Mouse (Mus musculus) effector memory CD4-positive, alpha-beta T cell, adult 5 months (primary cell): ENCODE measurements around the gene Csnk2a2. TPM values are rescaled to one million over a fixed set of nuclear protein-coding genes. Genes with fewer than 3 reads are reported as not detected.

Experiments
- polyA plus RNA-seq: library from polyadenylated mRNA; unstranded; fragments of 100-300 nt; shearing (Covaris generic); gene quantifications from one replicate; pipeline ENCODE4 v1.2.1, GENCODE M21; 2017

Csnk2a2 gene
- polyA plus RNA-seq = 39.7 TPM

DNA sequence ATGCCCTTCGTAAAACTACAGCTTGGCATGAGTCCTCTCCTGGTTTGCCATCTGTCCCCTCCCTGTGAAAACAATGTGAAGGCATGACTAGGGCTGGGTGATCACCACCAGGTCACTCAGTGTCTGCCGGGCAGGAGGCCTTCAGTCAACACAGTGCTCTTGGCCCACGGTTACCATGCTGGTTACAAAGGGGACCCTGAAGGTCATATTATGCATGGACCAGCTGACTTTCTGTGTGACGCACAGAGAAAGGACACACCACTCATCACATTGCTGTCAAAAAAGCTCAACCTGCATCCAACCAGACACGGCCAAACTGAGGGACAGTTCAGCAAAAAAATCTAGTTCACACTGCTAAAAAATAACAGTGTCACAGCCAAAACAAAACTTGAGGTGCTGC, at the start of gene Csnk2a2:
Gene Csnk2a2, minus strand, starts transcription at position 34 of the 400 bp plus-strand sequence.

DNA sequence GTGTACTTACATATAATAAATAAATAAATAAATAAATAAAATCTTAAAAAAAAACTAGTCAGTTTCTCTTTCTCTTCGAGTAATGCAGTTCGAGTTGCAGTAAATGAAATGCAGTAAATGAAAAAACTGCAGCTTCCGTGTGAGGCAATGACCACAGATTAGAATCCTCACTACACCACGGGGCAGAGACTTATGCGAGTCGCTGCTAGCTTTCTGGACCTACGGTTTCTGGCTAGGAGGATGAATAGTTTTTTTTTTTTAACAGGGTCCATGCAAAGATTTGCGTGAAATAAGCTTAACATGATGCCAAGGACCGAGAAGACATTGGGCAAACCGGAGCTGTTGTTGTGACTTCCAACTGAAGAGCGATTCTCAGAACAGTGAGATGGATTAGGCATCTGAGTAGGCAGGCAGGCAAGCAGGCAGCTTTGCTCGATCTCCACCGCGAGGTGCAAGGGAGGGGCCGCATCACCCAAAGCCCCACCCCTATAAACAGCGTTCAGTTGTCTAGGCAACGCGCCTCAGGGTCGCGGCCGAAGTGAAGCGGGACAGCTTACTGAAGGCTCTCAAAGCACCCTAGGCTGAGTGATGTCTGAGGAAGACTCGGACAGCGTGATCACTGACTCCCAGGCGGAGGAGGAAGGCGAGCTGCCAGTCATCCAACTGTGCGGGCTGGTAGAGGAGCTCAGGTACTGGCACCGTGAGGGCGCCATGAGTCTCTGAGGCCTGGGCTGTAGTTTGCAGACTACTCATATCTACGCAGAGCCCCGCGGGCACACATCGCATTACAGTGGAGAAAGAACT, 43.9 kb upstream of the Csnk2a2 start, which contains the start of gene Ccdc113:
Gene Ccdc113, plus strand, starts transcription at position 502 of the 804 bp plus-strand sequence.

GRCm38 (mm10) chr8:95434686-95435439, 55.0 kb downstream of the Csnk2a2 start, which contains the start of gene Cfap20:
Gene Cfap20 (minus strand): TSS chr8:95434869.

Other genes with a start within 250 kb of the Csnk2a2 start
- not detected for gene Cngb1, start 183.5 kb downstream of the Csnk2a2 start, polyA plus RNA-seq
- gene Tepp, start 179.5 kb downstream of the Csnk2a2 start, polyA plus RNA-seq = not detected
- gene Zfp319, start 158.1 kb downstream of the Csnk2a2 start, polyA plus RNA-seq = 6.1 TPM
- gene Usb1, start 157.8 kb downstream of the Csnk2a2 start, polyA plus RNA-seq = 47.6 TPM
- gene Mmp15, start 137.8 kb downstream of the Csnk2a2 start, polyA plus RNA-seq = 0.29 TPM
- gene Cfap20, start 55.2 kb downstream of the Csnk2a2 start, polyA plus RNA-seq = 45.7 TPM
- gene Ccdc113, start 44.0 kb upstream of the Csnk2a2 start, polyA plus RNA-seq = not detected
- gene Prss54, start 86.3 kb upstream of the Csnk2a2 start, polyA plus RNA-seq = not detected
- gene Gins3, start 143.4 kb upstream of the Csnk2a2 start, polyA plus RNA-seq = 4.8 TPM
- 1.5 TPM for gene Ndrg4, start 186.9 kb upstream of the Csnk2a2 start, polyA plus RNA-seq
- 73.9 TPM for gene Setd6, start 225.8 kb upstream of the Csnk2a2 start, polyA plus RNA-seq